ENCODE assay signal across 38 mouse cellular contexts in genomic region chr4:107201779-107202178, GRCm38 (mm10). TPM values are rescaled to one million over a fixed set of nuclear protein-coding genes. Genes with fewer than 3 reads are reported as not detected.
DNase-seq lines count a peak whose midpoint lies in the region.
"Had no signal": no experiment of that assay in that cellular context is flagged by ENCODE, and none has a peak within 500 bp of the region (broad histone marks: within the 10 kb centered on the region; RNA-seq: fewer than 3 reads in every experiment).

No protein-coding gene starts in this region.

- DNase-seq in heart, adult 11 months = peak; percentile 53
- DNase-seq in heart, postnatal 36 days = no peak
- DNase-seq in T-cell, adult 2 months (ENCODE audit: low spot score) = peak; percentile 64
- peak; percentile 30 for DNase-seq in naive thymus-derived CD4-positive, alpha-beta T cell, adult 2 months (ENCODE audit: low read depth)
- peak; percentile 48 for DNase-seq in thymus, postnatal 4 days
- DNase-seq in frontal cortex, postnatal 10 days (ENCODE audit: low spot score in 2 of 2) = no peak
- DNase-seq in layer of hippocampus, adult 8-10 months (ENCODE audit: low spot score in 2 of 2) = no peak
- no peak for DNase-seq in adrenal gland, adult 2 months
- DNase-seq: cerebellum, adult 2 months; cerebellum, postnatal 14 days; gastrocnemius, postnatal 14 days; heart, adult 18-20 months; heart, postnatal 4 days; kidney, adult 11 months; kidney, postnatal 4 days; lung, postnatal 36 days; right cerebral cortex, postnatal 25 days had no signal

- intact Hi-C loops in heart, postnatal 36 days (cut with DNase I) = no loop called here

RNA-seq across cellular contexts. Expression of gene Ldlrad1, which starts 7.2 kb away (rescaled TPM):
- not detected for total RNA-seq in heart, postnatal 36 days (2021)
- total RNA-seq in layer of hippocampus, adult 8-10 months (2022) = under 1 TPM in 1 of 4 experiments, not detected in 3; 0.29 TPM
- not detected for total RNA-seq in adrenal gland, adult 2 months (2021)
- polyA plus RNA-seq in adrenal gland, adult 2 months (2012; rRNA removed) = 0.15 and 0.45 TPM in 2 replicates
- total RNA-seq: adrenal gland, adult 18-20 months; adrenal gland, postnatal 4 days; gastrocnemius, postnatal 14 days; heart, postnatal 4 days; left cerebral cortex, postnatal 10 days; liver, adult 2 months; megakaryocyte-erythroid progenitor cell, adult 5-6 weeks had no signal
- polyA plus RNA-seq: cerebellum, adult 2 months; cortical plate, adult 2 months; embryonic facial prominence, embryonic 14.5 days; erythroblast, embryonic 14.5 days; forebrain, embryonic 13.5 days; G1E; heart, embryonic 11.5 days; heart, embryonic 16.5 days; hindbrain, embryonic 13.5 days; kidney, embryonic 16.5 days; limb, embryonic 12.5 days; liver, adult 2 months; liver, embryonic 15.5 days; lung, embryonic 15.5 days; midbrain, embryonic 13.5 days; neural tube, embryonic 15.5 days; Patski; stomach, embryonic 15.5 days had no signal

RNA-seq across cellular contexts. Expression of gene Tceanc2, which starts 22.9 kb away (rescaled TPM):
- total RNA-seq in heart, postnatal 36 days (2021) = 10 to 100 TPM; 11.5 to 18.3 TPM
- 10 to 100 TPM; 15.9 to 18.9 (median 17.0) TPM for total RNA-seq in layer of hippocampus, adult 8-10 months (2022)
- 10 to 100 TPM; 22.7 to 26.7 TPM for total RNA-seq in adrenal gland, adult 2 months (2021)
- polyA plus RNA-seq in adrenal gland, adult 2 months (2012; rRNA removed) = 5.3 and 5.4 TPM in 2 replicates

RNA-seq across cellular contexts. Expression of gene Tmem59, which starts 23.6 kb away (rescaled TPM):
- total RNA-seq in heart, postnatal 36 days (2021) = 100 to 1,000 TPM; 150 to 151 TPM
- total RNA-seq in layer of hippocampus, adult 8-10 months (2022) = 100 to 1,000 TPM; 213 to 240 (median 224) TPM
- 100 to 1,000 TPM; 274 to 379 TPM for total RNA-seq in adrenal gland, adult 2 months (2021)
- 746 and 999 TPM in 2 replicates for polyA plus RNA-seq in adrenal gland, adult 2 months (2012; rRNA removed)

RNA-seq across cellular contexts. Expression of gene Lrrc42, which starts 51.6 kb away (rescaled TPM):
- 10 to 100 TPM; 12.5 to 13.5 TPM for total RNA-seq in heart, postnatal 36 days (2021)
- total RNA-seq in layer of hippocampus, adult 8-10 months (2022) = 10 to 100 TPM; 30.5 to 38.5 (median 34.3) TPM
- 10 to 100 TPM; 28.0 to 31.7 TPM for total RNA-seq in adrenal gland, adult 2 months (2021)
- polyA plus RNA-seq in adrenal gland, adult 2 months (2012; rRNA removed) = 7.7 and 9.0 TPM in 2 replicates

RNA-seq across cellular contexts. Expression of gene Hspb11, which starts 51.6 kb away (rescaled TPM):
- 10 to 100 TPM; 13.3 to 13.8 TPM for total RNA-seq in heart, postnatal 36 days (2021)
- total RNA-seq in layer of hippocampus, adult 8-10 months (2022) = 10 to 100 TPM; 18.9 to 24.1 (median 21.0) TPM
- total RNA-seq in adrenal gland, adult 2 months (2021) = 10 to 100 TPM; 16.7 to 19.1 TPM
- polyA plus RNA-seq in adrenal gland, adult 2 months (2012; rRNA removed) = 0.30 and 0.83 TPM in 2 replicates

Comparison
In these comparisons a context has a peak if more than half of its experiments do, and no peak if none do; other contexts are left out.
1. DNase-seq: peak in heart, adult 11 months (single experiment), T-cell, adult 2 months (single experiment), naive thymus-derived CD4-positive, alpha-beta T cell, adult 2 months (single experiment) and thymus, postnatal 4 days (single experiment); none in heart, postnatal 36 days (0 of 2), frontal cortex, postnatal 10 days (0 of 2), layer of hippocampus, adult 8-10 months (0 of 2) and adrenal gland, adult 2 months (single experiment).